Mouse (Mus musculus) heart, postnatal 0 days (tissue): ENCODE results near the gene Kif22. TPM values are rescaled to one million over a fixed set of nuclear protein-coding genes. Genes with fewer than 3 reads are reported as not detected.

ENCODE experiments used
- ATAC-seq: fragments of 200-750 bp; cut with Nextera tagmentation; 2 replicates; pipeline ENCODE4 v1.8.0; 2017; ENCODE audit warnings: low read depth, moderate number of reproducible peaks, moderate library complexity; ENCODE audit not compliant: insufficient read depth
- DNase-seq: peaks from one replicate; pipeline ENCODE4 v3.0.0-alpha.2; 2016; ENCODE audit warnings: low spot score
- H3K27ac ChIP-seq: fragments of 300-500 bp; sonication (generic); 2 replicates; pipeline ENCODE4 v1.5.1; 2014; ENCODE audit warnings: low read depth, mild to moderate bottlenecking
- H3K27me3 ChIP-seq: fragments of 300-500 bp; sonication (generic); 2 replicates; pipeline ENCODE4 v1.6.1; 2014; ENCODE audit warnings: low read length, mixed read lengths; ENCODE audit not compliant: control insufficient read depth, insufficient read depth
- H3K36me3 ChIP-seq: fragments of 300-500 bp; sonication (generic); replicated peaks from 2 replicates; pipeline ENCODE4 v1.6.1; 2014; ENCODE audit warnings: low read length, mixed read lengths; ENCODE audit not compliant: control insufficient read depth, insufficient read depth
- H3K4me1 ChIP-seq: fragments of 300-500 bp; sonication (generic); 2 replicates; pipeline ENCODE4 v1.6.1; 2014; ENCODE audit warnings: antibody characterized with exemption; ENCODE audit not compliant: control insufficient read depth, insufficient read depth
- H3K4me2 ChIP-seq: fragments of 300-500 bp; sonication (generic); 2 replicates; pipeline ENCODE4 v1.6.1; 2014; ENCODE audit warnings: low read depth, mild to moderate bottlenecking, low read length, moderate library complexity
- H3K4me3 ChIP-seq: fragments of 300-500 bp; sonication (generic); 2 replicates; pipeline ENCODE4 v1.5.1; 2014; ENCODE audit warnings: low read depth, low read length
- H3K9ac ChIP-seq: fragments of 300-500 bp; sonication (generic); replicated peaks from 2 replicates; pipeline ENCODE4 v1.6.1; 2014; ENCODE audit warnings: low read depth, low read length, mixed read lengths
- H3K9me3 ChIP-seq: fragments of 300-500 bp; sonication (generic); replicated peaks from 2 replicates; pipeline ENCODE4 v1.6.1; 2016; ENCODE audit warnings: low read length; ENCODE audit not compliant: control insufficient read depth
- CTCF ChIP-seq: IDR thresholded peaks from 2 replicates; pipeline ENCODE4 v1.5.1; 2016; ENCODE audit warnings: antibody characterized with exemption, control low read depth, low read depth
- EP300 ChIP-seq: IDR thresholded peaks from 2 replicates; pipeline ENCODE4 v1.6.1; 2016; ENCODE audit warnings: antibody characterized with exemption, low read depth
- WGBS: fragments of 180-500 bp; shearing (Covaris S2); extraction: QIAGEN DNeasy Blood & Tissue Kit; methylation state at CpG from one replicate; pipeline ENCODE4 v1.1.7; 2014; 5-methylcytosine and 5-hydroxymethylcytosine counted together
- polyA plus RNA-seq: library from polyadenylated mRNA; unstranded; fragments of >200 nt; fragmentation: Nextera tagmentation; extraction: Ambion mirVana; gene quantifications from 2 replicates; pipeline ENCODE4 v1.2.1, GENCODE M21; 2015
- total RNA-seq: library from RNA; depleted of rRNA; stranded (reverse); fragments of >200 nt; gene quantifications from 2 replicates; pipeline ENCODE4 v1.2.3, GENCODE M21; 2014; ENCODE audit warnings: low replicate concordance

Kif22 gene
- total and polyA plus RNA-seq, 2 experiments from 2014 or later, result 22.4 to 43.1 TPM

DNA sequence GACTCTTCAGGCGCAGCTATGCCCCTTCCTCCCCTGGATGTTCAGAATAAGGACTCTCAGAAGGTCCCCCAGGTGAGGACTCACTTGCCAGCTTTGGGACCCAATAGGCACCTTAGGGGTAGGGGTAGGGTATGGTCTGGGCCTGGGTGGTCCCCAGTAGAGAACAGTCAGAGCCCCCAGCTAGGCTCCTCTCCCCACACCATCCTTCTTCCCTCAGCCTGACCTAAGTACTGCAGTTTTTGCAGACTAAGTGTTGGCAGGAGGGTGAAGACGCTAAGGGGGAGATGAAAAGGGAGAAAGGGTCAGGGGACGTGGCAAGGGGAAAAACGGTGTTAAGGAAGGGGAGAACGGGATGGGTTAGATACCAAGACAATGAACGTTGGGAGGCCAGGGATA lies 24.3 kb downstream of the Kif22 start:
- no peak overlapping the region for H3K4me3 ChIP-seq
- ATAC-seq (no peak), DNase-seq (no peak)
- H3K9me3 ChIP-seq, result no peaks in the 10 kb centered on the region
- no peak overlapping the region for H3K9ac ChIP-seq
- H3K27ac ChIP-seq, result peak overlapping the region; percentile 88; the same call in 1 of the 2 replicates
- H3K4me1 ChIP-seq, result peaks cover 26% of the 10 kb centered on the region
- H3K4me2 ChIP-seq, result no peak overlapping the region
- TF ChIP-seq EP300 (no peak), CTCF (no peak)
- H3K27me3 ChIP-seq, result no peaks in the 10 kb centered on the region
- 36% methylated on average over 6 of the region's 6 CpGs for WGBS
- peaks cover 15% of the 10 kb centered on the region for H3K36me3 ChIP-seq

DNA sequence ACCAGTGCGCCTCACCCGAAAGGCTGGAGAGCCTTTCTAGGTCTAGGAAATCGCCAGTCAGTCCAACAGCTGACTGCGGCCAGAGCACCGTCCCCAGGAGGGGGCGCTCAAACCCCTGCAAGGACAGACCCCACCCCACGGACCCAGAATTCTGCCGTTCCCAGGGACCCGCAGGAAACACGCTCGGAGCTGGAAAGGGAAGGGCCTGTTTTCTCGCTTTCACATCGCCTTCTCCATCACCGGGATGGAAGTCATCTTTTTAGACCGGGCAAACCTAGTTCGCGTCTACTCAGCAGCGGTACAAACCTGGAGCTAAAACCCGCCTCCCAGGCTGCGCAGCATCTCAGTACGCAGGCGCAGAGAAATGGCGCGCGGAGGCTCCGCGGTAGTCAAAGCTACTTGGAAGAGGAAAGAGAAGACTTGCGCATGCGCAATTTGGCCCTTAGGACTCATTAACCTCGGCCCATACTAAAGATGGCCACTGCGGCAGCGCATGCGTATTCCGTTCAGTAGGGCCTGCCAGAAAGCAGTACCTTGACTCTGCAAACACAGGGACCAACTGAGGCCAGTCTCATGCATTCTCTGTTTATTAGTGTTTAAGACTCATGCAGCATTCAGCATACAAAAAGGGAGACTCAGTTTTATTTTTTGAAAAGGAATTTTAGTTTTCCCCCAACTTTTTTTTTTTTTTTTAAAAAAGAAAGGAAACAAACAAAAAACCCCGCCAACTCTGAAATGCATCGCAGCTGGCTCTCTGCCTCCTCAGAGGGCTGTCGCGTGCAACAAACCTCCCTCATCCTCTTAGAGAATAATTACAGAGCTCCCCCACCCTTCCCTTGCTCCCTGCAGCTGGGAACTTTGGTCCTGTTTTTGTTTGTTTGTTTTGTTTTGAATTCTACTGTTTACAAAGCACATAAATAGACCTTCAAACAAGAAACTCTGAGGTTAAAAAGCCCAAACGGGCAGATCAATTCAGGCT lies 25.0 kb downstream of the Kif22 start, which contains the start of gene Pagr1a:
TSS of gene Pagr1a (minus strand) at position 382 of the 979 bp plus-strand sequence.
- no peaks in the 10 kb centered on the region for H3K9me3 ChIP-seq
- no peaks in the 10 kb centered on the region for H3K27me3 ChIP-seq
- 3% methylated on average over 39 of the region's 39 CpGs for WGBS
- peak; percentile 87 for ATAC-seq
- H3K4me2 ChIP-seq, result peak within 1 kb of the TSS; percentile 89
- DNase-seq, result peak; percentile 99
- H3K36me3 ChIP-seq, result peaks cover 13% of the 10 kb centered on the region; the same call in 1 of the 2 replicates
- H3K4me1 ChIP-seq, result peaks cover 26% of the 10 kb centered on the region
- TF ChIP-seq CTCF (peak; percentile 66), EP300 (no peak)
- peak within 1 kb of the TSS; percentile 63 for H3K9ac ChIP-seq
- peak within 1 kb of the TSS; percentile 53 for H3K4me3 ChIP-seq
- H3K27ac ChIP-seq, result peak within 1 kb of the TSS; percentile 88

DNA sequence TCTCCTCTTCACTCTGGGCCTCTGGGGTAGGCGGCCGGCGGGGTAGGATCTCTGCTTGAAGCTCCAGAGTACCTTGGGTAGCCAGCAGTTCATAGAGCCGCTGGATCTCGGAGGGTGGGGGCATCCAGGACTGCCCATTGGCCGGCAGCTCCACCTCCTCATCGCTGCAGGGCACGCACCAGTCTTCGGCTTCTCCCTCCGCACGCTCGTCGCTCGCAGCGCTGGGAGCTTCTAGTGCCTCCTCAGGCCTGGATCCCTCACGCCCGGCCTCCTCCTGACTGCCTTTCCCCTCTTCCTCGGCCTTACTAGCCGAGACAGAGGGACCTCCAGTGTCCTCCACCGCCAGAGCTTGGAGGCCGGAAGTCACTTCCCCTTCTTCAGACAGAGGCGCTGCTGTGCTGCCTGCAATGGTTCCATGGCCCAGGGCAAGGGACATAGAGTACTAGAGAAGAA lies 25.8 kb downstream of the Kif22 start:
- H3K4me1 ChIP-seq, result peaks cover 25% of the 10 kb centered on the region

DNA sequence TGATC lies 26.0 kb downstream of the Kif22 start, which contains the start of gene Pagr1b:
TSS of gene Pagr1b (minus strand) at position 4 of the 5 bp plus-strand sequence.
- DNase-seq, result no peak
- H3K36me3 ChIP-seq, result 0 out of 2 replicates have a peak, but pooled peaks cover 10% of the 10 kb centered on the region
- ATAC-seq, result no peak
- peak within 1 kb of the TSS; percentile 88 for H3K27ac ChIP-seq
- peak within 1 kb of the TSS; percentile 89 for H3K4me2 ChIP-seq
- TF ChIP-seq EP300, result no peak
- no peak for TF ChIP-seq CTCF
- peaks cover 23% of the 10 kb centered on the region for H3K4me1 ChIP-seq
- H3K9ac ChIP-seq, result peak within 1 kb of the TSS; percentile 63
- H3K27me3 ChIP-seq, result no peaks in the 10 kb centered on the region
- H3K9me3 ChIP-seq, result no peaks in the 10 kb centered on the region
- H3K4me3 ChIP-seq, result peak within 1 kb of the TSS; percentile 53

More for the DNA sequence above, 25.8 kb downstream of the Kif22 start:
- 0 out of 2 replicates have a peak, but pooled peaks cover 10% of the 10 kb centered on the region for H3K36me3 ChIP-seq
- H3K9me3 ChIP-seq, result no peaks in the 10 kb centered on the region
- peak; percentile 45 for ATAC-seq
- H3K27ac ChIP-seq, result peak overlapping the region; percentile 88
- peak overlapping the region; percentile 89 for H3K4me2 ChIP-seq
- H3K4me3 ChIP-seq, result peak overlapping the region; percentile 53
- TF ChIP-seq EP300 (no peak), CTCF (no peak)
- H3K9ac ChIP-seq, result peak overlapping the region; percentile 63
- DNase-seq, result peak; percentile 67
- H3K27me3 ChIP-seq, result no peaks in the 10 kb centered on the region
- WGBS, result 1% methylated on average over 22 of the region's 22 CpGs

DNA sequence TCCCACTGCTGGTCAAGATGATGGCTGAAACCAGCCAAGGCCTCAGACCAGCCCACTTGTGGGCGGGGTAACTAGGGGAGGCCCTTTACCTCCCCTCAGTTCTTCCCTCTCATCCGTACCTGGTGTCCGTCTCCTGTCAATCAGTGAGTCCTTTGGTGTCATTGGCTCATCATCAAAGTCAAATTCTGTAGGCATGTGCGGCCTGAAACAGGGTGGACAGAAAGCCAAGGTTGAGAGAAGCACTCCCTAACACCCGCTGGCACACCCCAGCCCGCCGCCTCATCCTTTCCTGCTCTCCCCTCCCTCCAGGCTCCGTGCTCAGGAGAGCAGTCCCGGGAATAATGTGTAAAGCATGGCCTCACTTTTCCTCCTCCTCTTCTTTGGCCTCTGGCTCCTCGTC lies 26.2 kb downstream of the Kif22 start:
- Histone ChIP-seq H3K27me3 (no peaks in the 10 kb centered on the region), H3K4me1 (peaks cover 21% of the 10 kb centered on the region), H3K9ac (peak overlapping the region; percentile 63), H3K36me3 (0 out of 2 replicates have a peak, but pooled peaks cover 10% of the 10 kb centered on the region), H3K4me2 (peak overlapping the region; percentile 89), H3K9me3 (no peaks in the 10 kb centered on the region), H3K4me3 (peak overlapping the region; percentile 53), H3K27ac (peak overlapping the region; percentile 88)
- DNase-seq (no peak), ATAC-seq (no peak)
- 0% methylated on average over 10 of the region's 10 CpGs for WGBS
- TF ChIP-seq EP300 (no peak), CTCF (no peak)

DNA sequence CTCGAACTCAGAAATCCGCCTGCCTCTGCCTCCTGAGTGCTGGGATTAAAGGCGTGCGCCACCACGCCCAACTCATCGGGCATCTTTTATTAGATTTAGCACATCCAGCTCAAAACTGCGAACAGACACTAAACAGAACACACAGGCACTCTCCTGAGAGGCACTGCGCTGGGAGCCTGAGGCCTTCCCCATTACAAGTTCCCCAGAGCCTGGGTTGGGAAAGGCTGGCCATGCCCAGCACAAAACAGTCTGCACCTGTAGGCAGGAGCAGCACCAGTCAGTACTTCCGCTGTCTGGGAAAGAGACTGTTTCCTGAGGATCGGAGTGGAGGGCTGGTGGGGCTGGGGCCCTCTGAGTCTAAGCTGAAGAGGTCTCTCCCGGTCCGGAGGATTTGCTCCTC lies 27.3 kb downstream of the Kif22 start:
- H3K4me1 ChIP-seq, result peaks cover 12% of the 10 kb centered on the region
- H3K27ac ChIP-seq, result no peak overlapping the region
- DNase-seq (no peak), ATAC-seq (no peak)
- no peaks in the 10 kb centered on the region for H3K9me3 ChIP-seq
- H3K4me3 ChIP-seq, result no peak overlapping the region
- 88% methylated on average over 12 of the region's 12 CpGs for WGBS
- H3K27me3 ChIP-seq, result no peaks in the 10 kb centered on the region
- TF ChIP-seq EP300, result no peak
- TF ChIP-seq CTCF, result no peak
- H3K9ac ChIP-seq, result no peak overlapping the region
- H3K4me2 ChIP-seq, result no peak overlapping the region
- 0 out of 2 replicates have a peak, but pooled peaks cover 10% of the 10 kb centered on the region for H3K36me3 ChIP-seq
